Mouse (Mus musculus) ovary, postnatal 36 days (tissue): ENCODE data around the gene Mrpl54.

Experiments
- DNase-seq: peaks from one replicate; pipeline ENCODE4 v3.0.0; 2022; ENCODE audit warnings: low spot score, mixed read lengths

Gene Mrpl54

DNA sequence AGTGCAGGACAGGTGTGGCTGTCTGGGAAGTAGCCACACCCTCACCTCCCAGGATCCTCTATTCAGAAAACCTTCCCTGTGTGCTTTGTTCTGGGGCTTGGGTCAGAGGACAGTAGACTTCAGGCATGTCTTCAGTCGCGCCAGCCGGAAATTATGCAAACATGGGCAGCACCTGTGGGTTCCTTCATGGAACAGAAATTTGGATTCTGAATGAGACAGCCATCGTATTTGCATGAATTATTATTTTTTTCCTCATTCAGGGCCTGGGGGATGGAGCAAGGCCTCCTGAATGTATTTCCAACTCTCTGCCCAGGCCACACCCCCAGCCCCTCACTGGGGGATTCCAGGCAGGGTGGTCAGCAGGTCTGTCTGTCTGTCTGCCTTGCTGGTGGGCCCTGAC is 5.7 kb downstream of the Mrpl54 start:
- DNase-seq, result no peak

DNA sequence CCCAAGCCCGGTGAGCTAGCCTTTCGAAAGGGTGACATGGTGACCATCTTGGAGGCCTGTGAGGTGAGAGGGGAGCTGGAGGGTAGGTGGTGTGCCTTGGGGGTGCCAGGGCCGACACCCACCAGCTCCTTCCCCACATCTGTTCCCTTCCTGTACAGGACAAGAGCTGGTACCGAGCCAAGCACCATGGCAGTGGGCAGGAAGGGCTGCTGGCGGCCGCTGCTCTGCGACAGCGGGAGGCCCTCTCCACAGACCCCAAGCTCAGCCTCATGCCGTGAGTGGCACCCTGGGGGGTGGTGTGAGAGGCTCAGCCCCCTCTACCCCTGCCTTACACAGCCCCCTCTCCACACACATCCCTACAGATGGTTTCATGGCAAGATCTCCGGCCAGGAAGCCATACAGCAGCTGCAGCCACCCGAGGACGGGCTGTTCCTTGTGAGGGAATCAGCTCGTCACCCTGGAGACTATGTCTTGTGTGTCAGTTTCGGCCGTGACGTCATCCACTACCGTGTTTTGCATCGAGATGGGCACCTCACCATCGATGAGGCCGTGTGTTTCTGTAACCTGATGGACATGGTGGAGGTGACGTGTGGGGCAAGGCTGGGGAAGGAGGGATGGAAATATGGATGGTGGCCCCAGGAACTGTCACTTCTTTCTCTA is 7.4 kb downstream of the Mrpl54 start:
- no peak for DNase-seq

DNA sequence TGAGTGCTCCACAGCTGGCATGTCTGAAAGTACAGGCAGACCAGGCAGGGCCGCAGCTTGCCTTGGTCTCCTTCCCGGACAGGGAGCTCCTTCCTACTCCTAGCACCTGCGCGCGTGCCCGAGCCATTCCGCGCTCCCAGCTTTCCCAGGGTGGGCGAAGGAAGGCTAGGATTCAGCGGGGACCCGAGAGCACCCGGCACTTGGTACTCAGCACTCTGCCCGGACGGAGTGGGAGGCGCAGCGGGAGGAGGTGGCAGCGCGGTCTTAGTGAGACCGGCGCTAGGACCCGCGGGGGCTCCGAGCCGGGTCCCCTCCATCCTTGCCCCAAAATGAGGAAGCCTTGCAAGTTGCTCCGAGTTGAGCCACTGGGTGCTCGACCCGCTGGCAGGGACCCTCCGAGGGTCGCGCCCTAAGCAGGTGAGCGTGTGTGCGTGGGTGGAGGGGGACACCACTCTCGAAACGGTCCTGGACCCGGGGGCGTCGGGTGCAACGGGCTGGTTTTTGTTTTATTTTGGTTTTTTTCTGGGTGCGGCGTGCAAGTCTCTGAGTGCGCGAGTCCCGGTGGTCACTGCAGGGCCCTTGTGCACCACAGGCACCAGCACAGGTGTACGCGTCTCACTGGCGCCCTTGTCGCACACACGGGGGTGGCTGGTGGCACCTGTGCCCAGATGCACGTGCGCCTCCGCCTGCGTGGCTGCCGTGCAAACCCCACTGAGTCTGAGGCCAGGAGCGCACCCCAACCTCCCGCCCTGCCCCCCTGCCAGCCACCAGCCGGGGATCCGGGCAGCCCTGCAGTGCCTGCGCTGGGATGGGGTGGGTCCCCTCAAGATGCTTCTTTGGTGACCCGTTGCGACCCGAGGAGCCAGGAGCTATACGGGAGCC is 9.3 kb downstream of the Mrpl54 start:
- DNase-seq, result no peak

DNA sequence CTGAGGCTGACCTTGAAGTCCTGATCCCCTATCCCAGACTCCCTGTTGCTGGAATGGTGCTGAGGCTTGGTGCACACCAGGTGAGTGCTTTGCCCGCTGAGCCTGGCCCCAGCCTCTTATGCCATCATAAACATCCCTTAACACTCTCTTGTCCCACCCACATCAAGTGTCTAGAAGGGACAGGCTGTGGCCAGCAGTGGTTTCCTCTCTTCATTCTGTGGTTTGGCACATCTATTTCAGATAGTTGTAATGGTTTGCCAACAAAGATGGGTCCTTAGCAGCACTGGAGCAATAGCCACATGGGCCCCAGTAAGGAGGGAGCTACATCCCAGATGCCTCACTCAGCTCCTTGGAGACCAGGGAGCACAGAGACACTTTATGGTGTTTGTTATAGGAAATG is 11.8 kb downstream of the Mrpl54 start:
- no peak for DNase-seq

DNA sequence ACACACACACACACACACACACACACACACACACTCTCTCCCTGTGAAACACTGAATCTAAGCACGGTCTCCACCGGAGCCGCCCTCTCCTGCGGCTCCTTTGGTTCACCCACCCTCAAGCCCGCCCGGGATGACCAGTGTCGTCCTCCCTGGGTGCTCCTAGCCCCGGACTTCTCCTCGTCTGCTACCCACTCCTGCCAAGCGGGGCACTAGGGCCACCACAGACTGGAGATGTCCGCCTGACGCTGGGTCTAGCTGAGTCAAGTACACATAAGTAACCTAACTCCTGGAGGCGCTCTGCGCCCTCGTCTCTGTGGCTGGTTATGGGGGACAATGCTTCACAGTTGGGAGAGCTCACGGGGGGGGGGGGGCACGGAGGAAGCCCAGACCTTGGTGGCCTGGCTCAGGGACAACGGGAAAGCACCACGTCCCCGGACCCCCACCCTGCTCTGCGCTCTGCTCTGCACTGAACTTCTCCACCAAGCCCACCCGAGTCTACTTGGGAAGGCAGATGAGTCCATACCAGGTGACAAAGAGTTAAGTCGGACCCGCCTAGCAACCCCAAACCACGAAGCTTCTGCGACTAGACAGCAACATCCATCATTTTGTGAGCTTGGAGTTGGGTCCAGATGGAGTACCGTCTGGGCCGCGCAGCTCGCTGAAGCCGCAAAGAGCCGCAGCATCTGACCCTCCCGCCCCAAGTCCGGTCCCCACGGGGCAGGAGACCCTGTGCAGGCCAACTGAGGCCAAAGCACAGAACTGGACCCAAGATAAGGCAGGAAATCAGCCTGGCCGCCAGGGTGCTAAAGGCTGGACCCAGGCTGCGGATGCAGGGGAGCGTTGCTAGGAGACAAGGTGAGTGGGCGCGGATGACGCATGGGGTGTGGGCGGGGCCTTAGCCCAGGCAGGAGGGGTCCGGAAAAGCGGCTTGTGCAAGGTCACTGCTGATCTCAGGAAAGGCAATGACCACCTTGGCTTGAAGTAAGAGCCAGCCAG is 14.0 kb downstream of the Mrpl54 start, which contains the start of gene Matk:
Gene Matk (plus strand): TSS at position 512 of the 996 bp plus-strand sequence.
- DNase-seq, result peak; percentile 41

DNA sequence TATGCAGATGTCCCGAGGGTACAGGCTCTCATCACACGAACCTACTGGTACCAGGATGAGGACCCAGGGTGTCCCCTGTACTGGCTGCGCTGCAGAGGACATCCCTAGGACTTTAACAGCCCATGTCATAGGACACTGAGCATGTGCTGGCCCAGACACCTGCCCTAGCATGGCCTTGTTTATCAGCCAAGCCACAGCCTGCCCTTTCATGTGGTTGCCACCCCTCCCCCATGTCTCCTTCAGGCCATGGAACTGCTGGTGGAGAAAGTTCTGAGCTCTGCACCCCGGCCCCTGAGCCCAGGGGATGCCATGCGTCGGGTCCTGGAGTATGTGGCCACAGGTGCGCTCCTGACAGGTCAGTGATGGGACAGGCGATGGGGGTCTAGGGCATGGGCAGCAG is 17.3 kb downstream of the Mrpl54 start:
- no peak for DNase-seq

DNA sequence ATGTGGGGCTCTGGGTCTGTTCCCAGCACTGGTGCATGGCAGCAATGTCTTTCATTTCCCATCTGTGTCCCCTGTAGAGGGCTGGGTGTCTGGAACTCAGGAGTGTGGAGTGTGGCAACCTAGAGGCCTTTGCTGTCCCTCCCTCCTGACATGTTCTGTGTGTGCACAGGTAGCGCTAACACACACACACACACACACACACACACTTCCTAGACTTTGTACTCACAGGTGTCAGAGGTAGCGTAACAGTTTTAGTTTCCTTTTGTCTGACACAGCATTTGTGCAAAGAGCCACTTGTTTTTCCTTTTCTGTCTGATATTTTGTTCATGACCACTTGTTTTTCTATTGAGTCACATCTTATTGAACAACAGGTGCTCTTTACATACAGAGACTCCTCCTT is 18.9 kb downstream of the Mrpl54 start:
- DNase-seq, result no peak

DNA sequence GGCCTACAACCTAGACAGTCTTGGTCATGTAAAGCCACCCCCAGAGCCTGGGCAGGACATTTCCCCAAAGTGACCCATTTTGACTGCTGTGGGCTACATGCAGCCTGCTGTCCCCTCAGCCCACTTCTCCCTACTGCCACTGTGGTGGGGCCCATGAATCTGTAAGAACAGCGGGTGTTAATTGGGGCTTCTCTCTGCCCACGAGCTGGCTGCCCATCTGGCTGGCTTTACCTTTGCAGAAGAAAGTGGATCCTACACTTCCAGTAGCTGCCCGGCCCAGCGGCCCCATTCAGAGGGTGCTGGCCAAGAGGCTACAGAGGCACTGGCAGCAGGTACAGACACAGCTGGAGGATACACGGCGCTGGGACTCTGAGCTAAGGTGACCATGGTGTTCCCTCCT is 21.6 kb downstream of the Mrpl54 start:
- DNase-seq, result no peak

DNA sequence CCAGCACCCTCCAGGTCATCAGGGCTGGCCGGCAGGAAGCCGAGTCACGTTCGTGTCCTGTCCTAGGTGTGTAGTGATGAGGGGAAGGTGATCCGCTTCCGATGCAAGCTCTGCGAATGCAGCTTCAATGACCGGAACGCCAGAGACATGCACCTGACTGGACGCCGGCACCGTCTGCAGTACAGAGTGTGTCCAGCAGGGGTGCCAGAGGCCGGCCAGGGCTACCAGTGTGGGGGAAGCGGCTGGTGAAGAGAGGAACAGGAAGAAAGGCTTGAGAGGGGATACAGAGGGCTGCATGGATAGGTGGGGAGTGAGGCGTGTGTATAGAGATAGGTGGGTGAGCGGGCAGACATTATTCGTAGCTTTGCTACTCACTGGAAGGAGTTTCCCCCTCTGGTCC is 22.1 kb downstream of the Mrpl54 start:
- peak; percentile 77 for DNase-seq

DNA sequence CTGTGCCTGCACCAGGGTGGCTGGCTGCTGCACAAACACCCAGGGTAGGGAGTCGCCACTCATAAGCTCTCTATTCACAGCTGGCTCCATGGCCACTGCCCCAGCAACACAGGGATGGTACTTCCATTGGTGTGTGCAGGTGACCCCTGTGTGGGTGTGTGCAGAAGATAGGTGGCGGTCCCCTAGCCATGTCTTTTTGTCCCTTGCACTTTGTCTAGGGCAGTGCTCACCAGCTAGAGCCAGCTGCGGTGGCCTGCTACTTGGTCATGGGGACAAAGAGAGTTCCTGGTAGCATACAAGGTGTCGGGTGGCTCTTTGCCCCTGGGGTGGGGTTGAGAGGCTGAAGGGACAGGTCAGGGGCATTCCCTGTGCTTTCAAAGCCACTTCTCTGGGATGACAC is 22.6 kb downstream of the Mrpl54 start:
- DNase-seq, result no peak

DNA sequence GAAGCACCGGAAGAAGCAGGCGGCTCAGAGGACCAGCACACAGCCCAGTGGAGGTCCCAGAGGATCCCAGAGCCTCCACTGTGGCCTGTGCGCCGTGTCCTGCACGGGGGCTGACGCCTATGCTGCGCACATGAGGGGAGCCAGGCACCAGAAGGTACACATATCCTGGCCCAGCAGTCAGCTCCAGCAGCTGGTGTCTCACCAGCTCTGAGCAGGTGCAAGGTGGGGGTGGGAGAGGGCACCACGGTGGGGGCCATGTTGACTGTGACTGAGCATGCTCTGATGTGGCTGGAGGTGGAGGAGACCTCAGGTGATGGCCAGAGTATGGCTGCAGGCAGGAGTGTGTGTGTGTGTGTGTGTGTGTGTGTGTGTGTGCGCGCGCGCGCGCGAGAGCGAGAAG is 24.7 kb downstream of the Mrpl54 start:
- DNase-seq, result no peak

DNA sequence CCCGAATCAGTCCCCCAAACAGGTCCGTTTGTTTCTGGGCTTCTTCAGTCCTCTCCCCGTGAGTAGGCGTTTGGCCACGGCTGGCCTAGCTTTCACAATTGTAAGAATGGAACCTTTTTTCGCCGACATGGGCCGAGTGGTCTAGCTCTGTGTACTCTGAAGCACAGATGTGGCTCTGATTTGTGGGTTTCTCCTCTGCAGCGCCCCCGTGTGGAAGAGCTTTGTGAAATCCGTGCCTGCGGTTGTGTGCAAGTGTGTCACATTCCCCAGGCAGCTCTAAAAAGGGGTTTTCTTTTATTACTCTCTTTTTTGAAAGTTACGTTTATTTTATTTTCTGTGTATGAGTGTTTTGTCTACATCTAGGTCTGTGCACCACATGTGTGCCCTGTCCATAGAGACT is 25.9 kb downstream of the Mrpl54 start:
- DNase-seq, result peak; percentile 57

DNA sequence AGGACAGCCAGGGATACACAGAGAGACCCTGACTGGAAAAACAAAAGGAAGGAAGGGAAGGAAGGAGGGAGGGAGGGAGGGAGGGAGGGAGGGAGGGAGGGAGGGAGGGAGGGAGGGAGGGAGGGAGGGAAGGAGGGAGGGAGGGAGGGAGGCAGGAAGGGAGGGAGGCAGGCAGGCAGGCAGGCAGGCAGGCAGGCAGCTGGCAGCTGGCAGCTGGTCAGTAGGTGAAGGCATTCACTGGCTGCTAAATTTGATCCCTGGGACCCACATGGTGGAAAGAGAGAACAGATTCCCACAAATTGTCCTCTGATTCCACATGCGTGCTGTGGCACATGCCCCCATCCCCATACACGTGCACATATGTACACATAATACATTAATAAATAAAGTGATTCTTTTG is 28.1 kb downstream of the Mrpl54 start:
- no peak for DNase-seq

DNA sequence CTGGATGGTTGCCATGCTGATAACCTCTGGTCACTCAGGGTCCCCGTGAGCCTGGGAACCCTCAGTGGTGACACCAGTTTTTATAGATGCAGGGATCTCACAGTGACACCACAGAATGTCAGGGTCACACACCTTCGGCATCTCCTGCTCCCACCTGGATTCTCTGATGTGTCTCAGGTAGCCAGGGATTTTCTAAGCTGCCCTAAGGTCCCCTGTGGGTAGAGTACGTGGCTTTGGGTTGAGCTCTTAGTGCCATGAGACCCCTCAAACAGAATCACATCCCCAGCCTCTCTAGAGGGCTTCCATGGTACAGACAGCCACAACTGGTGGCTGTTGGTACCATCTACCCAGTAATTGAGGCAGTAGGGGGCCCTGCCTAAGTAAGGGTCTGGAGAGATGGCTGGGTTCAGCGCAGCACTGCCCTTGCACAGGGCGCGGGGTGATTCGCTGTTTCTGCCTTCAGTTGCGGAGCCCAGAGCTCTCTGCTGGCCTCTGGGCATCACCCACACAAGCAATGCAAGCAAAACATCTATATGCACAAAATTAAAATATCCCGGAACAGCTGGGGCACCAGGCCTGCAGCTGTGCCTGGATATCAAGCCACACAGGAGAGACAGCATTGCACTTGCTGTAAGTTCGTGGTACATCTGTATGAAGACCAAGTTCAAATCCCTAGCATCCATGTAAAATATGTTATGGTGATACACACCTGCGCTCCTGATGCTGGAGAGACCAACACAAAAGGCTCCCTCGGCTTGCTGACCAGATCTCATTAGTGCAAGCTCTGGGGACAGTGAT is 30.1 kb downstream of the Mrpl54 start:
- no peak for DNase-seq

DNA sequence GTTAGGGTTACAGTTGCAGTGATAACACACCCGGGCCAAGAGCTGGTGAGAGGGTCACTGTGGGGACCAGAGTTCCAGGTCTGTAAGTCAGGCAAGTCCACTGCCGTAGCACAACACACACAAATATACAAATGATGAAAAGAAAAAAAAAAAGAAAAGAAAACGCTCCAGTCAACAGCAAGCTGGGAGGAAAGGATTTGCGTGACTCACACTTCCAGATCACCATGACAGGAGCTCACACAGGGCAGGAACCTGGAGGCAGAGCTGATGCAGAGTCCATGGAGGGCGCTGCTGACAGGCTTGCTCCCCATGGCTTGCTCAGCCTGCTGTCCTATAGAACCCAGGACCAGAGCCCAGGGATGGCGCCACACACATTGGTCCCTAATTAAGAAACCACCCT is 32.5 kb downstream of the Mrpl54 start:
- no peak for DNase-seq

DNA sequence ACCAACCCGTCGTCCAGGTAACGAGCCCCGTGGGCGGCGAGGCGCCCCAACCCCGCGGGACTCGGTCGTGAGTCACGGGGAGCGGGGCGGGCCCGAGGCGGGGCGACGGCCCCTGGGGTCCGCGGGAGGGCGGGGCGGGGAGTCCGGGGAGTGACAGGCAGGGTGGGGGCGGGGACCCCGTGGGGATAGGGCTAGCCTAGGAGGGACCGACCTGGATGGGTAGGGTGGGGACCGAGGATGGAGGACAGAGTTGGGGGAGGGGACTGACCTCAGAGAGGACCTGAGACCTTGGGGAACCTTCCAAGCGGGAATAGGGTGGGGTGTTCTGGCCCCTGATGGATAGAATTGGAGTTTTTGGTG is 33.5 kb downstream of the Mrpl54 start:
- DNase-seq, result no peak

DNA sequence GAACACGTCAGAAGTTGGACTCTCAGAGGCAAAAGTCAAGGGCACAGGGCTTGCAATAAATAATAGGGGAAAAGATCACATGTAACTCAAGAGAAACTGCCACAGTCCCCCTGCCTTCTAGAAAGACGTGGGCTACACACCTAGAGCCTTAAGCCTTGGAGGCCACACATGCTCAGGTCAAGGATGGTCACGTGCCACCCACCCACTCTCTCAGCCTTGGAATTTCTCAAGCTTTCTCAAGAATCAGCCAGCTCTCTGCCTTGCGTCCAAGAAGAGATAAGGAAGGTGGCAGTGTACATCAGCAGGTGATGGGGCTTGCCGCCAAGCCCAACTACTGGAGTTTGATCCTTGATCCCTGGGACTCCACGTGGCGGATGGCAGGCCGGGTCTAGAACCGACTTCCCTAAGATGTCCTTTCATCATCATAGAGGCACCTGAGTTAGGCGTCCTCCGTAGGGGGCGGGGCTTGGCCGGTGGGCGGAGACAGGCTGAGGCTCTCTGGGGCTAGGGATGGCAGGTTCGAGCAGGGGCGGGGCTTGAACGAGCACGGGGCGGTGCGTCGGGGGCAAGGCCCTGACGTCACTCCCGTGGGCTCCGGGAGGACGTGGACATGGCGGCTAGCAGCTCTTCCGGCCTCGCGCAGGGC is 34.0 kb downstream of the Mrpl54 start, which contains the start of gene Zfr2:
Gene Zfr2 (plus strand): TSS at position 576 of the 646 bp plus-strand sequence.
- peak; percentile 91 for DNase-seq

DNA sequence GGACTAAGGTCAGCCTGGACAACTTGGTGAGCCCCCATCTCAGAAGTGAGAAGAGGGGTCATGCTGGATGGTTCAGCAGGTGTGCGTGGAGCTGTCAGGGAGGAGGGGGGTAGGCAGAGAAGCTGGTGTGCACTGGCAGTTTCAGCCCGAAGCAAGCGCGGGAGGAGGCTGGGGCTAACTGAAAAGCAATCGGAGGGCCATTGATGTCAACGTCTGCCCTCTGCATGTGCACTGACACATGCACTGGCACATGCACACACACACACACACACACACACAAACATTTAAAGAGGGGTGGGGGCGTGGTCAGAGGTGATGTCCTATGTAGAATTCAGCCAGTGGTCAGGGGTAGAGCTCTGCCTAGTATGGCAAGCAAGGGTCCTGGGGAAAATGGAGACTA is 35.3 kb downstream of the Mrpl54 start:
- no peak for DNase-seq

DNA sequence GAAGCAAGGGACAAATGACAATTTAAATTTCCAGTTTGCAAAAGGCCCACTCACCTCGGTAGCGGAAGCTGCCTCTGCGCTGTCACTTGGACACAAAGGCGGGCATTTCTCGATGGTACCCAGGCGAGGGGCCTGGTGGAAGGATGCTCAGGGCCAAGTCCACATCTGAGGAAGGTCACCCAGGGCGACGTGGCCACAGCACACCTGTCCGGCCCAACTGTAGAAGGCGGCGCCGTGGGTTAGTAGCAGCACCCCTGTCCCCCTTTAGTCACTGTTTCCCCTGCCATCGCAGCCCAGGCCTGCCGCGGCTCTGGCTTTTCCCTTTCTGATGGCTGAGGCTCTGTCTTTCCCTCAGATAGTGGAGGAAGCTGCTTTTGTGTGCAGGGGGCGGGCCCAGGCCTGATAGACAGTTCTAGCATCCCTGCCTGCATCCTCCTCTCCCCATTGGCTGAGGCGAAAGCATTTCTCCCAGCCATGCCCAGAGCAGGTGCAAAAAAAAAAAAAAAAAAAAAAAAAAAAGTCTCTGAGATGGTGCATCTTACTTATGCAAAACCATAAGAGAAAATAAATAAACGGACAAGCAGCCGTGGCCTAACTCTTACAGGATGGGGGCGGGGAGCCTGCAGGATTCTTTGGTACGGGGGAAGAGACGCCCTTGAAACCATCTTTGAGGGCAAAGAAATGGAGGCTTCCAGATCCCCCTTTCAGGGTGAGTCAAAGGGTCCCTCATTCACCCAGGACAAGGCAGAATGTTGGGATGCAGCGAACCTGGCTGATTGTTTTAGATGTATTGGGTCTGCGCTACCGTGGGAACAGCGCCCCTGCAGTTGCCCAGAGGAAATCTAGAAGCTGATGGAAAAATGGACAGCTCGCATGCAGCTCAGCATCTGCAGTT is 36.0 kb downstream of the Mrpl54 start, which contains the start of gene Atcay:
Gene Atcay (minus strand): TSS at position 396 of the 895 bp plus-strand sequence.
- DNase-seq, result no peak
